Comparison of ENCODE assay signal across 21 mouse cellular contexts in the genomic region with DNA sequence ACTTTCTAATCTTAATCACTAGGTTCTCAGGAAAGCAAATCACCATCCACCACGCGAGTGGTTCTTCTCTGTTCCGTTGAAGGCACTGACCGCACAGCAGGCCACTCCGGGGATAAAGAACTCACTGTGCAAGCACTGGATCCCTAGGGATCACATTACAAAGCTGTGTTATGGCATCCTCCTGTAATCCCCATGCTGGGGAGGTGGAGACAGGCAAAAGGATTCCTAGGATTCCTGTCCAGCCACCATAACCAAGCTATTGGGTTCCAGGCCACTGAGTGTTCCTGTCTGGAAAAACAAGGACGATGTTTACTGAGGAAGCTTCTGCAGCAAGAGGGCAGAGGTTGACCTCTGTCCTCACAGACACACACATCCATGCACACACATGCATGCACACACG.
"Had no signal": no experiment of that assay in that cellular context is flagged by ENCODE, and none has a peak within 500 bp of the region (broad histone marks: within the 10 kb centered on the region; RNA-seq: fewer than 3 reads in every experiment).

No protein-coding gene starts in this region.

- H3K27ac ChIP-seq: liver, embryonic 14.5 days; macrophage; midbrain, embryonic 12.5 days; midbrain, embryonic 15.5 days; neural tube, embryonic 12.5 days; neural tube, embryonic 15.5 days; stomach, postnatal 0 days had no signal

- H3K9ac ChIP-seq: limb, embryonic 13.5 days; liver, embryonic 14.5 days; liver, postnatal 0 days; lung, embryonic 14.5 days; midbrain, embryonic 12.5 days; midbrain, embryonic 15.5 days; neural tube, embryonic 12.5 days; neural tube, embryonic 15.5 days had no signal

- H3K4me1 ChIP-seq: midbrain, embryonic 15.5 days had no signal

- H3K9me3 ChIP-seq: midbrain, embryonic 15.5 days; neural tube, embryonic 15.5 days had no signal

- H3K4me3 ChIP-seq: limb, embryonic 13.5 days; midbrain, embryonic 12.5 days; midbrain, embryonic 15.5 days; neural tube, embryonic 12.5 days; neural tube, embryonic 15.5 days had no signal

- DNase-seq: kidney, adult 18-20 months; kidney, adult 9 months; kidney, postnatal 14 days; kidney, postnatal 4 days; liver, postnatal 0 days; lung, embryonic 14.5 days; right cerebral cortex, adult 18-20 months; right cerebral cortex, postnatal 14 days; right cerebral cortex, postnatal 4 days; thymus, adult 2 months; thymus, postnatal 14 days; thymus, postnatal 4 days had no signal

- H3K4me2 ChIP-seq: limb, embryonic 13.5 days; lung, embryonic 14.5 days; midbrain, embryonic 12.5 days; midbrain, embryonic 15.5 days; neural tube, embryonic 12.5 days; neural tube, embryonic 15.5 days had no signal

- H3K36me3 ChIP-seq: limb, embryonic 13.5 days; midbrain, embryonic 12.5 days; midbrain, embryonic 15.5 days; neural tube, embryonic 12.5 days; neural tube, embryonic 15.5 days had no signal

- ATAC-seq: liver, postnatal 0 days; lung, postnatal 0 days; midbrain, embryonic 15.5 days had no signal

- H3K27me3 ChIP-seq: limb, embryonic 13.5 days; midbrain, embryonic 12.5 days; midbrain, embryonic 15.5 days; neural tube, embryonic 12.5 days; neural tube, embryonic 15.5 days had no signal
